Mouse (Mus musculus) monocyte, adult 2 months (primary cell): ENCODE measurements around the gene Mmel1.

ENCODE experiments used
- DNase-seq, 2 experiments: peaks; one replicate each; pipeline ENCODE4 v3.0.0; 2022; ENCODE audit warnings: low spot score in 2 of 2, low read depth in 1 of 2

The Mmel1 gene

DNA sequence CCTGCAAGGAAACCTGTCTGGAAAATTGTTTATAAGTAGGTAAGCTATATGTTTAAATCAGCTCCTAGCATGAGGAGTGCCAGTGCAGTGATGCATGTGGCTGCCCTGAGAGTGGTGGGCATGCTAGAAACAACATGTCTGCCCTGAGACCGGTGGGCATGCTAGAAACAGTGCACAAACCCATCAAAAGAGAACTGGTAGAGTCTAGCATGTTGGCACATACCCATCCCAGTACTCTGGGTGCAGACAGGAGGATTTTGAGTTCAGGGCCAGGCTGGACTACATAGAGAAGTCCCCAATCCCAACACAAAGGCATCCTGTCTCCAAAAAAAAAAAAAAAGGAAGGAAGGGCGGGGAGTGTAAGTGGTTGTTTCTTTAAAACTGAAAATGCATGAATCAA lies 65.4 kb downstream of the Mmel1 start:
- no peak for DNase-seq

DNA sequence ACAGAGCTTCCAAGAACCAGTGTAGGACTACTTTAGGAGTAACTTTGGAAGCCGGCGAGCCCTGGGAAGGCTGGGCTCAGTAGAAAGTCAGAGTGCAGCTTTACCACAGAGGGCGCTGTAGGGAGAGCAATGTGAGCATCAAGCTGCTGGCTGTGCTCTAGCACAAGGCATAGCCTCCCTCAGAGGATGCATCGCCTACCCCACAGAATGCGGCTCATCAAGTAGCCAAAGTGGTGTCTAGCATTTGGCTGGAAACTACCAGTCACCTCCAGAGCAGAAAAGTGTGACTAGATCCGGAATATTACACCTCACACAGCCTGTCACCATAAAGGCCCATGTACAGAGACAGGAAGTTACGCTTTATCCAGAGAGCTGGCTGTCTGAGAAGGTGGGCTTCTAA lies 66.4 kb downstream of the Mmel1 start:
- DNase-seq = no peak

DNA sequence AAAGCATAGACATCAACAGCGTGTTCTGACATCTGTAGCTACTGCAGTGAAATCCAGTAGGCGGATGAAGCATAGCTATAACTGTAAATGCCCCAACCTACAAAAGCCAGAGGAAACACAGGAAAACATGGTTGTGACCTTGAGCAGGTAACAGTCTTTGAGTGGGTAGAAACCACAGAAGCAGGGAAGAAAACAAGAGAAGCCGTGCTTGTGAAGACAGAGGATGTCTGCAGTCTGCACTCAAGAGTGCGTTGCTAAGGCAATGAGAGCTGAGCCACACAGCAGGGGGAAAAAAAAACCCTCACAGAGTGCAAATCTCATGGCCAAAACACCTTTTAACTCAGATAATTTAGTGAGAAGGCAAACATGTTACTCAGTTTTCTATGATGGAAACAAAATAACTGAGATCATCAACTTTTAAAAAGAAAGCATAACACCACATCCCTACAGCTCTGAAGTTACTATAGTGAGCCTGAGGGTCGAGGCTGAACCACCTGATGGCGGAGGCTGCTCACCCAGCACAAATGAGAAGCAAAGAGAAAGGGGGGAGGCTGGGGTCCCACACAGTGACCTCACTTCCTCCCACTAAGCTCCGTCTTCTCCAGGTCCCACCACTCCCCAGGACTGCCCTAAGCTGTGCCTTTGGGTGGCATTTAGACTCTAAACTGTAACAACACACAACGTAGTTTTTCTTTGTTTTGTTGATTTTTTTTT lies 67.3 kb downstream of the Mmel1 start:
- no peak for DNase-seq

DNA sequence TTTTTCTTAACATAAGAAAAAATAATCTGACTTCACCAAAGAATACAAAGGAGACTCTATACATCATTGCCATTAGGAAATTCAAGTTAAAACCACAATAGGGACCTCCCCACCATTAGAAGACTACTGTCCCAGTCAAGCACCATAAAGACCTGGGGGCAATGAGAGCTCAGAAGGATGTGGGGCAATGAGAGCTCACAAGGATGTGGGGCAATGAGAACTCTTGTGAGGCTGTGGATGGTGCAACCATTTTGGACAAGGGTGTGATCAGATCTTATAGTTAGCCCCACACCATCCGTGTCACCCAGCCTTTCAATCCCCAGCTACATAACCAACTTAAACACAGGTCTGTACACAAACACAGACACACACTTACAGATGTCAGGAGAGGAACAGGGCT lies 68.4 kb downstream of the Mmel1 start:
- no peak for DNase-seq

DNA sequence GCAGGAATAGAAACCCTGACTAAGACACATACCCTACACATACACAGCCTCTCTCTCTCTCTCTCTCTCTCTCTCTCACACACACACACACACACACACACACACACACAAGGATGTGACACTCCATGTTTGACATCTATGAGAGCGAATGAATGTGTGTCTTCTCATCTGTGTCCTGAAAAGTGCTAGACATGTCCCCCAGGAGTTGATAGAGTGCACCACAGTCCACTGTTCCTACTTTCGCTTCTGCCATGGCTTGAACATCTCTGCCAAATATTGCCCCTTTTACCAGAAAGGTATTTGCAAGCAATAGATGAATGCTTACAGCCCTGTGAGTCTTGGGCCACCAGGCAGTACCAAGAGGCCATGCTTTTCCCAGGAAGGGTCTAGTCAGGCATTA lies 70.8 kb downstream of the Mmel1 start:
- no peak for DNase-seq

DNA sequence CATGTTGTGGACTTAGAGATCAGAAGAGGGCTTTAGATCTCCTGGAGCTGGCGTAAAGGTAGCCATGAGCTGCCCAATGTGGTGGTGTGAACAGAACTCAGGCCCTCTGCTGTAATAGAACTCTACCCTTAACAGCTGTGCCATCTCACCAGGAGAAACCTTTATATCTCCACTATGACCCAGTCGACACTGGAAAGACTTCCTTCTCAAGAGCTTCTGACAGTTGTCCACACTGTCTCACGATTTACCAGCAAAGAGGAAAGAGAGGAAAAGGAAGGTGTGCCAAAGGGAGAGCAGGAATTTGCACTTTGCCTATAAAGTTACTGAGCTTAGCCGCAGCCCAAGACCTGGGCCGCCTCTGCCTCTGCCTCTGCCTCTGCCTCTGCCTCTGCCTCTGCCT lies 72.4 kb downstream of the Mmel1 start:
- no peak for DNase-seq

DNA sequence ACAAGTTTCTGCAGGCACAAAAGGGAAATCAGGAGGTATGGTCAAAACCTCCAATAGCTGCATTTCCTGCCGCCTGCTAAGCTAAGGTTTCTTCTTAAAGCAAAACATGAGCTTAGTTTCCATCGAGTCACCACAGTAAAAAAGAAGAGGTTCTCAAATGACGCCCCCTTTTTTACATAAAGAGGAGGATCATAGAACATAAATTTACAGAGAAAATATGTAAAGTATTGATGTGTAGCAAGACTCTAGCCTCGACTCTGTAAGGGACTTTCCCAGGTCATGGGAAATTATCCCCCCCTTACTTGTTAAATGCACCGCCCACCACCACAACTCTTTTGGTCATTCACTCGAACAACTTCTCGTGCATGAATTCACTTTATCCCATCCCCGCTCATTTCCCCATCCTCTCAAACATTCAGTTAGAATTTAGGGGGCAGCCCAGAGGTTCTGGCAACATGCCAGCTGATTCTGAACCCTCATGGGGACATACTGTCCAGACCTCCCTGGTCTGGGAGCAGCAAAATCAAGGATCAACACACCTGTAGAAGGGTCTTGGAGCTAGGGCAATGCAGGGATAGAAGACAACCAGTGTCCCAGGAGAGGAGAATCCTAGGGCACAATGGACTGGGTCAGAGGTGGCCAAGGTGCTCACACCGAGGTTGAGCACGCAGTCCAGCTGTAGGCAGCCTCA lies 73.4 kb downstream of the Mmel1 start:
- no peak for DNase-seq

DNA sequence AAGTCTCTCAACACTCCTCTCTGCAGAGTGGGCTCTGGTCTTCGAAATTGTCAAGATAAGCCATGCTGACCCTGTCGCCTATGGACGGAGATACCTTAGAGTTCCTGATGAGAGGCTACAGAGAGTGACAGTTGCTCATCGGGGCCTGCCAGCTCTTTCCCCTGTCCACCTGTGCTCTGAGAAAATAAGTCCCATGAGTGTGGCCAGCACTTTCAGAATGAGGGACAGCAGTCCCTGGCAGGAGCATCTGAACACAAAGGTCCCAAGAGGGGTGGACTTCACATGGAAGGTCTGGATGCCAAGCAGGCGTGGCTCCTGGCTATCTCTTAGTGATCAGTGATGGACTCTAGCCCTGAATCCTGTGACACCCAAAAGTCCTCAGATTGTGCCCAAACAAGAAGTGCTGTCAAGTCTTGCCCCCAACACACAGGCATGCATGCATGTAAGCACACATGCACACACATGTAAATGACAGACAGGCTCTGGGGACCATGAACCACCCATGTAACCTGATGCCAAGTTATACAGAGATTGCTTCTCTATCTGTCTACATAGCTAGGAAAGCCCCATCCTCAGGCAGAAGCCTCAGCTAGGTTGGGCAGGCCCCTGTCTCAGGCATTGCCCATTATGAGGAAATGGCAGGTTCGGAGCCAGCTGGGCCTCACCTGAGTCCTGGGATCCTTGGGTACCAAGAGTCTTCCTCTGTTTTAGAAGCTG lies 74.1 kb downstream of the Mmel1 start:
- DNase-seq = no peak

DNA sequence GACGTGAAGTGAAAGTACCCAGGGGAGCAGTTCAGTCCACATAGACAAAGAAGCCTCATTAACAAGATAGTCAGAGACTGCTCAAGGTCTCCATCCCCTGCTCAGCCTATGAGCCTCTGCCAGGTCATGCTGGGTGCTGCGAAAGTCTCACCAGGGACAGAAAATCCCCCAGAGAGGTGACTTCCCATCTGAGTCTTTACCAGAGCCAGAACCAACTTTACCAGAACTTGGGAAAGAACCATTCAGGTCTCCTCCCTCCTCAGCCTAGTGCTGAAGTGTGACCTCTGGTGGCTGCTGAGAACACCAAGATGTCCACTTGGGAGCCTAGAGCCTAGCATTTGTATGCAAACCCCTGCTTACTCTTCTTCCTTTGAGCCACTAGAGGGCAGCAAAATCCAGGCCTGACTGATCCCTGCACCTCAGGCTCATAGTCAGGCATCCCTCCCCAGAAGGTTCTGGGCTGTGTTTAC lies 74.8 kb downstream of the Mmel1 start:
- peak; percentile 45 to 72 for DNase-seq
